Mouse (Mus musculus) lung, postnatal 4 days (tissue): ENCODE data around the gene Smtnl2.

ENCODE experiments used
- DNase-seq, 2 experiments: peaks; one replicate each; pipeline ENCODE4 v3.0.0; 2021

Gene Smtnl2

DNA sequence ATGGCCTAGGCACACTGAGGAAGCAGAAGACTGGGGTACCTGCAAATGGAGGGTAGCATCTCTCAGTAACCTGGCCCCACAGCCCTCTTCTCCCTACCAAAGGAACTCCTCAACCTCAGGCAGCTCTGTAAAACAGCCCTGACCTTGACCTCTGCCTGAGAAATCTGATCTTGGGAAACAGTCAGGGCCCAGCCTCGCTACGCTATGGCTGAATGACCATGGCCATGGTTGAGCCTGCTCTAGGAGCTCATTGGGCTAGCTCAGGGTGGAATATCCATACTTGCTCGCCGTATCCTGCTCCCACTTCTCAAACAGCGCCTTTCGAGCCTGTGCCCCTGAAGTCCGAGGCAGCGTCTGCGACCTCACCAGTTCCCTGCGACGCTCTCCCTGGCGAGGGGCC lies 10.4 kb downstream of the Smtnl2 start:
- DNase-seq, result no peak

DNA sequence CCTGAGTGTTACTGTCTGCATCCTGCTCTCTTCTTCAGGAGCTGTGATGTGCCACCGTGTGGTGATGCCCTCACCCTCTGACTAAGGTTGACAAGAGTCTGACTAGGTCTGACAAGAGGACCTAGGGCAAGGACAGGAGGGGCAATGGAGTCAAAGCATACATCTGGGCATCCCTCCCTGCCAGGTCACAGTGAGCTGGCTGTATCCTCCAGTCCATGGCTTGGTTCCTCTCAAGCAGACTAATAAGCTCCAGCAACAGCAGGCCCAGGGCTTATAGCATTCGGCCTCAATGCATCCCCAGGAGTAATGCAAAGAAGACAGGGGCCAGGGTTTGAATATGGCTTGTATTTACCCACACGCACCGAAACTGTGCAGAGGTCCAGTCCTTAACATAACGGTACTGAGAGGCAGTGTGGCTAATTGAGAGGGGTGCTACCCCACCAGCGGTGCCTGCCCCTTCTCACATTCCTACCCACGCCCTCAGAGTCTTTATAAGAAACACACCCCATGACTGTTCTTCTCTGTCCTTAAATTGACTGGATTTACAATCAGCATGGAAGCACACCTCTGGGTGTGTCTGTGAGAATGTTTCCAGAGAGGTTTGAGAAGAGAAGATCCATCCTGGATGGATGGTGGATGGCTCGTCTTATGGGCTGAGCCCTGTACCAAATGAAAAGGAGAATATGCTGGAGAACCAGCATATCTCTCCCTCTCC lies 13.5 kb downstream of the Smtnl2 start:
- peak in 1 of 2 experiments; percentile 32 for DNase-seq

DNA sequence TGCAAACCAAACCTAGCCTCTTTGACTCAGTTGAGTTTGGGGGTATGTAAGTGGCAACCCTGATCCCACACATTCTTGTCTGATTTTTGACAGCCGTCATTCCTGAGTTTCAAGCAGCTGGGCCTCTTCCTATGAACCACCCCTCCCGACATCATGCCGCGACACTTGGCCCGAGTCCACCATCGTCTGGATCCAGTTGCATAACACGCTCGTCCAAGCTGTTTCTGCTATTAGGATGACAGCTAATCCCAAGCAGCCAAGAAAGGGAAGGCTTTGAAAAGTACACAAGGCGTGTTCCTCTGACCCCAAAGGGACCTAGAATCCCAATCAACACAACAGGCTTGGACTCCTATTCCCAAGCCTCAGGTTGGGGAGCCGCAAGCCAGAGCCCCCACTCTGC lies 14.4 kb downstream of the Smtnl2 start:
- peak; percentile 91 to 95 for DNase-seq

DNA sequence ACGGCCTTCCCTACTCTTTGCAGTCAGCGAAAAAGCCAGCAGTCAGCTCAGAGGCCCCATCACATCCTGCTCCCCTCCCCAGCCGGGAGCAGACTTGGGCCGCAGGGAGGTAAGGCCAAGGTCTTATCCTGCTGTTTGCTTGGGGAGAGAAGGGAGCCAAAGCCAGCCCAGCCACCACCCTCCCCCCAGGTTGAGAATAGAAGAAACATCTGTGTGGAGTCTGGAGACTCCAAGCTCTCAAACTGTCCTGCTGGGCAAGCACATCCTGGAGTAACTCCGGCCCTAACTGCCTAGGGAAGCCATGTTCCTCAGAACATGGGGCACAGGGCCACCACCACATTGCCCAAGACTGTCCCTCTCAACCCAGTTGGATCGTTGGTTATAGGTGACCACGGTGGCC lies 14.9 kb downstream of the Smtnl2 start:
- peak; percentile 53 to 86 for DNase-seq

DNA sequence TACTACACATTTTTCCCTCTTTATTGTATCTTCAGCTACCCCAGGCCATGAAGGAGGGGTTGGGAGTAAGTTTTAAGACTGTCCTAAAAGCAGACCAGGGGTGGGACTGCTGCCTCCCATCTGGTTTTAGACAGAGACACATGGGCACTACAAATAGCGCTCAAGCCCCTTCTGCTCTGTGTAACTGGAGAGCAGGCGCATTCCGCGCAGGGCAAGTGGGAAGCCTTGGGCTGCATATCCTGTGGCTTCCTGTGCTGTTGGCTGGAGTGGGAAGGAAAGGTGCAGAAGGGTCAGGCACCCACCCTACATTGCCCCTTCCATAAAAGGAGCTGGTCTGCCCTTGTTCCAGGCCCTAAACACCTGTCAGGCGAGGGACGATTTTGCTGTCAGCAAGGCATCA lies 15.9 kb downstream of the Smtnl2 start:
- peak in 1 of 2 experiments; percentile 27 for DNase-seq

DNA sequence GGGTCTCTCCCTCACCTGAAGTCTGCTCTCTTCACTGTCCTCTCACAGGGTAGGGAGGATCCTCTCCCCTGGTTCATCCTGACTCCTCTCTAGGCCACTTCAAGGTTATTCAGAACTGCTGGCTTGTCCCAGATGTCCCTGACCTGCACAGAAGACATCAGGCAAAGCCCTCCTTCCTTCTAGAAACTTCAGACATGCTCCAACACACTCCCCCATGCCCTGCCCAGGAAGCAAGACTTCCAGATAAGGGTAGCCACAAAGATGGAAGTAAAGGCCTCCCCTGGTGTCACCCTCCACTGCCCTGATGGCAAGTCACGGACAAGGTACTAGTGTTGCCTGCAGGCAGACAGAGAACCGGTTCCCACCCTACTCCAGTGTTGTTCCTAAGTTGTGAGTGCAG lies 16.8 kb downstream of the Smtnl2 start:
- peak in 1 of 2 experiments; percentile 20 for DNase-seq

DNA sequence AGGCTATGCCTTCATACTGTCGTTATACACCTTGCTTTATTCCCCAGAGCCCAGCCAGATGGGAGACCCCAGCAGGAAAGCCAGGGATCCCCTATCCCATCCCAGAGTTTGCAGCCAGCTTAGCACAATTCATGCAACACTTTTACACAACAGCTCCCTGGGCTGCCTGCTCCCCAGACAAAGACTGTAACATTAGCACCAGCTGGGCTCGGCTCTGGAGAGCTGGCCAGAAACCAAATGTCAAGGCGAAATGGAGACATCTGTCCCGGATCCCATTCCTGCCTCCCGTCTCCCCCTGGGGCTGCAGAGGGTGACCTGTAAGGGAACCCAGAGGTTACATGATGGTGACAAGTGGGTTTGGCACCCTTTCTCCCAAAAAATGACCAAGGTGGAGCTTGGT lies 17.8 kb downstream of the Smtnl2 start:
- DNase-seq, result peak; percentile 64 to 85

DNA sequence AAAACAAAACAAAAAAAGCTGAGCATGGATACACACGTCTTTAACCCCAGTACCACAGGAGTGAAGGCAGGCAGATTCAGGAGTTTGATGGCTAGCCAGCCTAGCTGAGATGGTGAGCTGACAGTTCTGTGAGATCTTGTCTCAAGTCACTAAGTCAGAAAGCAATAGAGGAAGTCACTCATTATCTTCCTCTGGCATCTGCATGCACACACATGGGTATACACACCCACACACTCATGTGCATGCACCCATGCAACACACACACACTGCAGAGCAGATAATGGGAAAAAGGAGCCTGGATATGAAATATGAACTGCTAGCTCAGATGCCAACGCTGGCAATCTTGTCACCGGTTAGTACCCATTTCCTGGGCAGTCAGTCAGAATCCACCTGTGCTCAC lies 18.3 kb downstream of the Smtnl2 start:
- DNase-seq, result no peak

DNA sequence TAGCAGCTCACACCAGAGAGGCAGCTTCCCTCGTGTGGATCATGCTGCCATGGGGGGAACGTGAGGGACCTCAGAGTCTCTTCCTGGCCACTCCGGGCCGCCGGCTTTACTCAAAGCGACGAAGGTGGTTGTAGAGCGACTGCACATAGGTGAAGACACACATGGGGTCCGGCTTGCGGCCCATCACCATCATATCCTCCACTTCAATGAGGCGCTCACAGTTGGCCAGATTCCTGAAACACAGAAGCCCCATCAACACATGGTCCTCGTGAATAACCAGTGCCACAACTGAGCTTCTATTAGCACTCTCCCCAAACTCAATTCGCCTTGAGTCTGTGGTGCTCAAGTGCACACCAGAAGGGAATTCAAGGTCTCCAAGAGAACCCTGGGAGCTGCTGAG lies 20.3 kb downstream of the Smtnl2 start:
- DNase-seq, result peak in 1 of 2 experiments; percentile 22

DNA sequence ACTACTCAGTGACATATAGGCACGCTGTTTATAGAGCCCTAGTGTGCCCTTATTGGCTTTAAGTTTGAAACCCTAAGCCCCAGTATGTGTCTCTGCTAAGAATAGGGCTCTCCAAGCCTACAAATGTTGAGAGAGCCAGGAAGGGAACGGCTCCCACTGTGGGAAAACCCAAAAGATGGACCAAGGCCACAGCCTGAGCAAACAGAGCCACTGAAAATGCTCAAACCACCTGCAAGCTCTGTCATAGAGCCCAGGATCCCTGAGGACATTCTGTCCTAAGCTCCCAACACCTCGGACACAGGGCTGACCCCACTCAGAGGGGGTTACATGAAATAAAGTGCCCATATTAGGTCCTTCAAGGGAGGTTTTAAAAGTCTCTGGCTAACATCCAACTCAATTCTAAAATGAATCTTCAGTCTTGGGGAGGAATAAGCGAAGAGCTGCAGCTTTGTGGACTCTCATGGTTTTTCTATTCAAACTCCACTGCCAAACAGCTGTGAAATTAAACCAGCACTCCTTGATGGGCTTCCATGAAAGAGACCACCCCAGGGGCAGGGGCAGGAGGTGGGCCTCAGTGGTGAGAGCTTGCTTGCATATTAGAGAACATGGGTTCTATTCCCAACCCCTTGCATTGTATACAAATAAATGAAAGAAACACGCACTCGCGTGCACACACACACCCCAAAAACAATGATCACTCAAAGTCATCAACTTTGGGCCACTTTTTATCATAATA lies 21.9 kb downstream of the Smtnl2 start:
- peak in 1 of 2 experiments; percentile 62 for DNase-seq

DNA sequence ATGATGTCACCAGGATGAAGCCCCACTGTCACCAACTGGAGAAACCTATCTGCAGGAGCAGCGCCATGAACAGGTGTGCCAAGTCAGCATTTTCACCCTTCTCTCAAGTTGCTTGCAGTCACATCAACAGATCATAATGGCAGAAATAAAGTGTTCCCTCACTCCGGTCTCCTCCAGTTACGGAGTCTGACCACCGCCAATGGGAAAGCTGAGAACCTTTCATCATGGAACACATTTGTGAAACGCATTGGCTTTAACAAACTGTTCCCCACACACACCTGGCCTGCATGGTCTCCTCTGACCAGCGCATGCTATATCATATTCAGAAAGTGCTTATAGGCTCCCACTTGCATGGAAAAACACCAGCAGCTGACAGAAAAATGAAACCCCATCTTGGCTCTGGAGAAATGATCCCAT lies 23.4 kb downstream of the Smtnl2 start:
- DNase-seq, result peak in 1 of 2 experiments; percentile 16

DNA sequence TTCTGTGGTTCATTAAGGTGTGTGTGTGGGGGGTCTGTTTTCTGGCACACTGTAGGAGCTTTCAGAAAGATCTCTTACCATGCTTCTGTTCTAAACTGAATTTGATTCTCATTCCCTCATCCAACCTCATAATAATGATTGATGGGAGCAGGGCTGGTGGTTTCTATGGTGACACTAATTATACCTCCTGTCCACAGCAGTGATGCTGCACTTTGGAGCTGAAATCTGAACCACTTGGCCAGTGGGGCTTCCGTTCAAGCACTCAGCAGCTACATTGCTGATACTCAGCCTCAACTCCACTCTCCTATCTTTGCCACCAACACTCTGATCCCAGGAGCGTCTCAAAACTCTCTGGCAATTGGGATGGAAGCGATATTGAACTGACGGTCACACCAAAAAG lies 32.2 kb downstream of the Smtnl2 start:
- DNase-seq, result no peak

DNA sequence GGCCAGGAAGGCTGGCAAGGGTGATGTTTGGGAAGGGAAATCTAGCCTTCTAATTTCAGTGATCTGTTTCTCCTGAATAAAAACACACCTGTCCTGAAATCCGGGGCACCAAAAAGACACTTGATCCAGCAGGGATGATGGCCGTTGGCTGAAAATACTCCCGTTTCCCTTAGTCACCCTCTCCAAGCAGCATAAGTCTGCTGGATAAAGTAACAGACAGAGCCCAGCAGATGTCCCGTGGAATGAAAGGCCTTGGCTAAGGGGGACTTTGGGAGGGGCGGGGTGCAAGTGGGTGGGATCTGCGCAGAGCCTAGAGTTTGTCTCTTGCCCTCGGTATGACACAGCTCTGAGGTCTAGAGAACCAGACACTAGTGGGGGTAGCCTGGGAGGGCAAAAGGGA lies 33.3 kb downstream of the Smtnl2 start:
- DNase-seq, result no peak

DNA sequence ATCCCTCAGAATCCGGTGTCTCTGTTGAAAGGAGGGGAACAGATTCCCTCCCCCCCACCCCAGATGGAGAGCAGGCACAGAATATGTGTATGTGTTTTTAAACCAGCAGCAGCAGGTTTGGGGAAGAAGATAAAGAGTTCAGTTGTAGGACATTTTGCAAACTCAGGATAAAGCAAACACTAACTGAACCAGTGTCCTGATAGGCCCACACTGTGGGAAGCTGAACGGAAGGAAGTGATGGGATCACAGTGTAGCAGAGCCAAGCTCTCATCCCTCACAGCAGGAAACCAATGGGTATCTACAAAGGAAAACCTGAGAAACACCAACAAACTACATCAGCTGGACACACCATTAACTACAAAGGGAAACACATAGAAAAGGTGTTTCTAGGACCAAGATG lies 35.0 kb downstream of the Smtnl2 start:
- DNase-seq, result no peak

DNA sequence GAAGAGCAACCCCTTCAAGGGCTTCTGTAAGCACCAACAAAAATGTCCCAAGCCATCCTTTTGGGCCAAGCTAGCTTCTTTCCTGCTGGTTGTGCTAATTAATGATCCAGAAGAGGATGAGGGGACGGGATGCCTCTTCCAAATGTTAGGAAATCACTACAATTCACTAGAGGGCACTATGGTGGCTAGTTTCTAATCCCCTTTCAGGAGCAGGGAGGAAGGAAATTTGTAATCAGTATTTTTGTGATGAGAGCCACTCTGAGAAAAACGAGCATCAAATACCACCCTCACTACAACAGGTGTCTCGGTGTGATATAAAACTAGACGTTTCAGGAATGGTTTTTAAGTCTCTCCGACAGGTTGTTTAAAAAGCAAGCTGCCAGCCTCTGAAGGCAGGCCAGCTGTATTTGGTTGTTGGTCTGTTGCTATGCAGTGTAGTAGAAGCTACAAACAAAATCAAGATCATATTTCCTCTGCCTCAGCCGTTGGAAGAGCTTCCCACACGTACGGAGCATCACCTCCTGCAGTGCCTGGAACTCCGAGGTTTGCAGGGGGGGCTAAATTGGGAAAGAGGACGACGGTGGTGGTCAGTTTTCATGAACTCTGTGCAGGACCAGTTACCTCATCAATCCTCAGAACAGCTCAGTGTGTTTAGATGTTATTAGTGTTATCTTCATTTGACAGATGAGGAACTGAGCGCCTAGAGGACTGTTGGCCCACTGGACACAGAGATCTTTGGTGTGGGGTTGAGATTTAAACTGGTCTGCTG lies 41.4 kb downstream of the Smtnl2 start:
- DNase-seq, result no peak

DNA sequence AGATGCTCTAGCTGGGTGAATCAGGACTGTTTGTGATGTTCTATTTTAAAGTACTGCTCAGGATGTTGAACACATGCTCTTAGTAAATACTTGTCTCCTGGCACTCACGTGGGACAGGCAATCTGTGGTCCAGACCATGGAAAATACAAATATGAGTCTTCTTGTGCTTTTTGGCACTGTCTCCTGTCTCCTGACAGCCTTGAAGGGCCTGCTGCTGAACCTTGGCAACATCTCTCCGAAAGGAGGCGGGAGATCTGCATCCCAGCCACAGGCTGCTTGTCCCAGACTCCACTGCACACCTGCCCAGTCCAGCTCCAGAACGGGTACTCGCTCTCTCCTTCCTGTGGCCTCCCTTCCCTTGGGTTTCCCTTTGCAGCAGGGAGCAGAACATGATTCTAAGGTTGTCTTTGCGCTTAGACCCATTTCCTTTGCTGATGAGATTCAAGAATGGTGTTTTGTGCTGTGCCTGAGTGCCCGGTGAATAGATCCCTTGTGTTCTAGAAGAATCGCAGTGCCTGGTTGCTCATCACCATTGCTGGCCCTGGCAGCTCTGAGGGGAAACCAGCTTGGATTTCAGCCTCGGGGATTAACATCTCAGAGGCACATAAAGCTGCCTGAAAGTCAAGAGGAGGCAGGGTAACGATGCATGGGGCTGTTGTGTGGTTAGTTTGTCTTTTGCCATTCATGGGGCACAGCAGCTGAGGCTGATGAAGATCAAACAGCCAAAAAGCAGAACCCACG lies 43.4 kb downstream of the Smtnl2 start:
- DNase-seq, result peak in 1 of 2 experiments; percentile 40

DNA sequence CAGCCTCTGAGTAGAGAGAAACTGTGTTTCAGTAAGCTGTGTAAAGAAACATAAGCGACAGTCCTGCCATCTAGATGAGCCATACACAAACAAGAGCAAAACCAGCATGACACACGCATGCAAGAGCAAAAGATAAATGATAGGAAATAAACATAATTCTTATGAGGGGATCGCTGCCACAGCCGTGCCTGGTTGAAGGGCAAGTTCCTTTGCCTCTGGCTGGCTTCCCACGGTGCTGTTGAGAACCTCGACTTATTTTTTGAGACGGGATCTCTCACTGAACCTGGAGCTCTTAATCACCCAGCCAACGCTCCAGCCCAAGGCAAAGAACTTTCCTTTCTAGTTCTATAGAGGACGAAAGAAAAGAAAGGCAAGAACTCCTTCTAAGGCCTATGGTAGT lies 45.4 kb downstream of the Smtnl2 start:
- no peak for DNase-seq

DNA sequence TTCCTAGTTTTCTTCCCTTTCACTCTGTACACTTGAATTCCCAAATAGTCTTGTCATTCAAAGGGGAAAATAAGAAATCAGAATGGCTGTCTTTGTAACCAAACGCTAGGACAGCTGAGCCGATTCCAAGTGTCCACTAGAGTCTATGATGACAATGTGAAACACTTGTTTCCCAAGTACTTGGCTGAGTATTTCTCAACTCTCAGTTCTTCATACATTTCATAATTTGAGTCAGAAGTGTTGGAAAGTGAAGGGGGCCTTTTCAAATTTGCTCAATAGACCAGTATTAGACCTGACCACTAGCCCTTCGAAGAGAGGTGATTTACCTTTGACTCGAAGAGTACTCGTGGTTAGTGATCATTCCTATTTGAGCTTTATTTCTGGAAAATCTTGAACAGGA lies 47.0 kb downstream of the Smtnl2 start:
- no peak for DNase-seq

DNA sequence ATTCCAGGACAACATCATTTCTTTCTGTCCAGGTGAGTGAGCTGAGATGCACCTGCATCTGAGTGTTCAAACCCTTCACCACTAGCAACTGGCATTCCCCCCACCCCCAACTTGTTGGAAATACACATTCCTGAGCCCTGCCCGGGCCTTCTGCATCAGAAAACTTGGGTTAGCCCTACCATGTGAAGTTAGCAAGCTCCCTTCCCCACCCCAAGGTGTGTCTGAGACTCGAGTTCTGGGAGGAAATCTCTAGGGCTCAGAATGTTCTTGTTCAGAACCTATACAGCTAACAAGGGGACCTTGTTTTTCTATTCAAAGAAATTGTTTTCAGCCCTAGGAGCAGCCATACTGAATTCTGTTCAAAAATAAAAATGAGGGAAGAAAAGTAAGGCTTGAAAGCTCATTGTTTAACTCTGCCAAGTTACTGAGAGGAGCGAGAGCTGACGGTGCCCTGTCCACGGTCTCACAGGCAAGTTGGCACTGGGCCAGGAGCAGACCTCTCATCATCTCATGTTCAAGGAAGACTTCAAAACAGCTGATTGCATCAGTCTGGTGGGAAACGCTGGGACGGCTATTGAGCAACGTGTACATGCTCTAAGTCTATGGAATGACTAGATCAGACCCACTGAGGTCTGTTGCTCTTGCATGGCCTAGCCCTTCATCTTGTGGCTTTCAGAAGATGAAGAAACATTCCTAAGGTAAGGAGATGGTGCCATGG lies 47.8 kb downstream of the Smtnl2 start:
- peak; percentile 48 to 71 for DNase-seq

DNA sequence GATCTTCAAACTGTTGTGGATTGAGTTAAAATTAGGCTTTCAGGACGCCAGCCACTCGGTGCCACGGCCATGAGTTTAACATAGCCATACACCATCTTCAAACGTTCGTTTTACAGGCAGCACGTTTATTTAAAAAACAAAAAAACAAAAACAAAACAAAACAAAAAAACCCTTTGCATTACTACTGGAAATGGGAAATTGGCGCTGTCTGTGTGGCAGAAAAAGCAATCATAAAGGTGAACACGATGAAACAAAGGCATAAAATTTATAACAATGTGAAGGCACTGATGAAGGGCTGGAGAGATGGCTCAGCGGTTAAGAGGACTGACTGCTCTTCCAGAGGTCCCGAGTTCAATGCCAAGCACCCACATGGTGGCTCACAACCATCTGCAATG lies 49.2 kb downstream of the Smtnl2 start, which contains the start of gene Tekt1:
TSS of gene Tekt1 (minus strand) at position 96 of the 395 bp plus-strand sequence.
- DNase-seq, result no peak

DNA sequence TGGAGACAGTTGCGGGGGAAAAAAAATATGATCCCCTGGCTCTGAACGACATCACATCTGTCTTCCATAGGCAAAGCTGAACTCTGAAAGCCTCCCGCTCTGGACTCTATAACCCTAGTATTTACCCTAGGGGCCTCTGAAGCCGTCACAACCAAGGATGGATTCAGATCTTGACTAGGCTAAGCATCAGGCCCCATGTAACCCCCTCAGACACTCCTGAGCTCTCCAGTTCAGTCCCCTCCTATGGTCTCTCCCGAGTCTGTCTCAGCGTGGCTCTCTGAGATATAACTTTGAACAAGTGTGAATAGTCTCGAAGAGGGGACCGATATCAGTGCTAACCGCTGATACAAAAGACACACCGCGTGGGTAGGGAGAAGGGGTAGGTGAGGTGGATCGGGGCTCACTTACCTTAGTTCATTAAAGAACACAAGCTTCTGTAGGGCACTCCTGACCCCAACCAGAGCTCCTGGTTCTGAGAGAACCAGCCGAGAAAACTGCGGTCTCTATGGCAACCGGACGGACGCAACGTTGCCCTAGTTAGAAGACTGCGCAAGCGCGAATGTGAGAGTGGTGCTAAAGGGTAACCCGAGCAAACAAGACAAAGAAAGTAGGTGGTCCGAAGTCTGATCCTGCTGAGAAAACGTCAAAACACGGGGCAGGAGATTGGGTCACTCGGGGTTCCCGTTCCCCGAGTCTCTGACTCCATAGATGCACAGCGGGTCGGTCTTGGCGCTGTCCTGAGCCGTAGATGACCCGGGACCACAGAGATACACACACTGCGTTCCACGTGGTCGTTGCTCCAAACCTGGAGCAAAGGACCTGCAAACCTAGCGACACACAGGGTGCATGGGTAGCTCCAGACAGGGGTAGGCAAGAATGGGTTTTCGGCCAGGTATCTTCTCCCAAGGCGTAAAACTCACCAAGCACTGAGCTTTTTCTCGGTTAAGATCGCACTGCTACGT lies 49.8 kb downstream of the Smtnl2 start:
- peak; percentile 75 for DNase-seq
